In genomic region chr1:119073876-119074275, GRCm38 (mm10) we compare ENCODE assay signal across 16 mouse cellular contexts.
"Had no signal": no experiment of that assay in that cellular context is flagged by ENCODE, and none has a peak within 500 bp of the region (broad histone marks: within the 10 kb centered on the region; RNA-seq: fewer than 3 reads in every experiment).

No protein-coding gene starts in this region.

- H3K4me3 ChIP-seq: neural tube, embryonic 13.5 days; neural tube, embryonic 15.5 days; stomach, embryonic 15.5 days had no signal

- H3K27ac ChIP-seq: neural tube, embryonic 13.5 days; neural tube, embryonic 15.5 days; stomach, embryonic 15.5 days; stomach, postnatal 0 days had no signal

- H3K27me3 ChIP-seq: stomach, embryonic 15.5 days had no signal

- H3K9me3 ChIP-seq: neural tube, embryonic 13.5 days; neural tube, embryonic 15.5 days; stomach, embryonic 15.5 days had no signal

- H3K4me1 ChIP-seq: stomach, embryonic 15.5 days had no signal

- H3K36me3 ChIP-seq: neural tube, embryonic 13.5 days; neural tube, embryonic 15.5 days; stomach, embryonic 15.5 days had no signal

- H3K4me2 ChIP-seq: neural tube, embryonic 13.5 days; neural tube, embryonic 15.5 days; stomach, embryonic 15.5 days had no signal

- DNase-seq: retina, postnatal 1 day; right cerebral cortex, adult 18-20 months; right cerebral cortex, postnatal 14 days; right cerebral cortex, postnatal 25 days; right cerebral cortex, postnatal 4 days; spleen, adult 18-20 months; thymus, adult 18-20 months; thymus, adult 2 months; thymus, postnatal 14 days; thymus, postnatal 25 days; thymus, postnatal 36 days; thymus, postnatal 4 days had no signal

- H3K9ac ChIP-seq: neural tube, embryonic 13.5 days; neural tube, embryonic 15.5 days; stomach, embryonic 15.5 days had no signal
